Mouse (Mus musculus) gastrocnemius, adult 8-10 months (tissue): ENCODE measurements around the gene Hist1h2bb. TPM values are rescaled to one million over a fixed set of nuclear protein-coding genes. Genes with fewer than 3 reads are reported as not detected.

Source experiments
- DNase-seq, 2 experiments: peaks; one replicate each; pipeline ENCODE4 v3.0.0; 2022; ENCODE audit warnings: low spot score in 2 of 2
- total RNA-seq, 4 experiments: library from RNA; stranded (reverse); gene quantifications; 2 replicates each; pipeline ENCODE4 v1.2.4; 2022

Hist1h2bb gene
- total RNA-seq, 4 experiments from 2014 or later, result 1.1 to 1.6 (median 1.4) TPM

DNA sequence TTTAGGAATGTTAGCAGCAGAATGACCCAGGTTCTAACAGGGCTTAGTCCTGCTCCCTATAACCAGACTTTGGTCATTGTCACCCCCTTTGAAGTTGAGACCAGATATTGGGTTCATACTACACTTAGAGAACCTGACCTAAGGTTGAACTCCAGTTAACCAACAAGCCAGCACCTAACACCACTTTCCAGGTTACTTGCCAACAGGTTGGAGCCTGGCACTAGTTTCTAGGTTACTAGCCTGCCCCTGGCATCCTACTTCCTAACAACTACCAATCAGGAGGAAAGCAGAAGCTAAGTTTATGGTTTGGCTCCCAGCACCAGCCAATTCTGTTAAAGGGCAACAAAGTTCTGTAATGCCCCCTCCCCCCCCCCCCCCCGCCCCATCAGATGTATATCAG, 21.3 kb upstream of the Hist1h2bb start:
- no peak for DNase-seq

DNA sequence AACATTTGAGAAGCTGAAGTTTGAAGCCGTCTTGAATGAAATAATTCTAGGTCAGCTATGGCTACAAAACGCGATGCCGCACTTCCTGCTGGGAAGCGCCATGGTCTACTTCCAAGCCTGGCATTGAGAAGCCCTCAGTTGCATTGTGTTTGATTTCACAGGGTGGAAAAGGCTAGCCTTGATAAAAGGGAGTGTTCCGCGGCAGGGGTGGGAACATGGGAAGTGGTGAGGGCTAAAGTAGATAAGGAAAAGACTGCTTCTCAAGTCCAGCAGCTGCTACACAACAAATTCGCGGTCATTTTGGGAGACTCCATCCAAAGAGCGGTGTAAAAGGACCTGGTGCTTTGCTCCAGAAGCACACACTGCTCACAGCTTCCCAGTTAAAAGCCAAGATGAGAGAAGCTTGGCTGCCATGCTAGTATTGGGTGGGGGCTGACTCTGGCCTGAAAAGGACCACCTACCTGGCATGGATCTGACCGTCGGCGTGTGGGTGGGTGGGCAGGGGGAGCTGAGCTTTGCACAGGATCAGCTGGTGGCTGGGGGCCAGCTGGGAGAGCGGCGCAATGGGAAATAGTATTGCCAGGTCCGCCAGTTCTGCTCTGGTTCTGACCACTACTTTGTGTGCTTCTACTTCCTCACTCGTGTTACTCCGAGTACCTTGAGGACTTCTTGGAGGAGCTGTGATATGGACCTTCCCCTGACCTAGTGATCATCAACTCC, 17.9 kb upstream of the Hist1h2bb start:
- no peak for DNase-seq

DNA sequence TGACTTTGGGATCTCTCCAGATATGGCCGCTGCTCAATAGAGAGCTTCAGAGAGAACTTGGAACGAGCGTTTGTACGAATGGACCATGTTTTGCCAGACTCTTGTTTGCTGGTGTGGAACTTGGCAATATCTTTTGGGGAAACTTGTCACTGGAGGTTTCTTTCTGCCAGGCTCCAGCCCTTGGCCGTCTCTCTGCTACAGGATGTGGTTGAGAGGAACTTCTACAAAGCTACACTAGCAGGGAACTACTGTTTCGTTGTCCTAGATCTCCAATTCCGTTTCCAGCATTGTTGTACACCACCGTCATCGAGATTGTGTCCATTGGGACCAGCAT, 17.4 kb upstream of the Hist1h2bb start:
- no peak for DNase-seq

DNA sequence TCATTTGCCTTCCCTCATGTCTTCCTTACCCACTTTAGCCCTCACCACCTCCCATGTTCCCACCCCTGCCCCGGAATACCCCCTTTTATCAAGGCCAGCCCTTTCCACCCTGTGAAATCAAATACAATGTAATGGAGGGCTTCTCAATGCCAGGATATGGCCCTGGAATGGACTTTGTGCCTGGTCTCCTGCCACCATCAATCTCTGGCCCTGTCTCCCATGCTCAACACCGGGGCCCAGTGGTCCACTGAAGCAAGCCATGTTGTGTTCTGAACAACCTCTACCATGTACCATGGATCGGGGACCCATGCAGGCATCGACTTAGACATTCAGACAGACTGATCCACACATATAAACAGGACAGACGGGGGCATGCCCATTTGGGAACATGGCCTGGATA, 16.8 kb upstream of the Hist1h2bb start:
- DNase-seq, result no peak

DNA sequence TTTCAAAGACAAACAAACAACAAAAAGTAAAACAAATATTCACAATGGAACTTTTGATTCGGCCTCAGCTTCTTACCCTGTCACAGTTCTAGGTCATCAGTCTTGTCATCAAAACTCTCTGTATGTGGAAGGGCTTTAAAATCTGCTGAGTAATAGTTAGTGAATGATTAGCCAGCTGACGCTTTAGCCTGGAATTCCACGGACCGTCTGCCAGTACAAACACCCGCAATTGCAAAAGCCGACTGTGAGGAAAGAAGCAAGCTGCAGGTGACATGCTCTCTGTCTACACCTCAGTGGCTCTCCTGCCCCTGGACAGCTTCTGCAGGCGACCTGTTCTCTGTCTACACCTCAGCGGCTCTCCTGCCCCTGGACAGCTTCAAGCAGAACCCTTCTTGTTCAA, 16.1 kb upstream of the Hist1h2bb start:
- no peak for DNase-seq

DNA sequence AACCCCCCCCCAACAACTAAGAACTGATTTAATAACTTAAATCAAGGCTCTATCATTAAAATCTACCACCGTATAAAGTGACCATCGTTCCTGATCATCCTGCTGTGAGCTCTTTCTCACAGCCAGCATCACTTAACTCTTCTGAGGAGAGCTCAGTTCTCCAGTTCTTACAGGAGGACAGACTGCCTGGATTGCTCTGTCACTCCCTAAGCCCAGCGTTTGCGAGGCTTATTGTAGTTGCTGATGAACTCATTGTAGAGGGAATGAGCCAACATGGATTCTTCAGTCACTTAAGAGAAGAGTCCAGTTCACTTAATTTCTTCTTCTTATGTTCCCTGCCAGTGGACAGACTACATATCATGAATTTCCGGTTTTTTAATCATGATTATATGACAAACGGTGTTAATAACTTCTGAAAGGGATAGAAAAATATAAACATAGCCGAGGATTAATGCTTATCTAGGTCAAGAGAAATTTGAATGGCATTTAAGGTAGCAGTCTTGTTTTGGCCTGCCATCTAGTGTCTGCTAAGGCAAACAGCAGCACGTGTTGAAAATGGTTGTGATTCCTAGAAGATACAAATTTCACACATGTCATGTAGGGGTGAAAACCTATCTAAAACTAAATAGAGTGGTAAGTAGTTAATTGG, 14.3 kb upstream of the Hist1h2bb start:
- DNase-seq, result no peak

DNA sequence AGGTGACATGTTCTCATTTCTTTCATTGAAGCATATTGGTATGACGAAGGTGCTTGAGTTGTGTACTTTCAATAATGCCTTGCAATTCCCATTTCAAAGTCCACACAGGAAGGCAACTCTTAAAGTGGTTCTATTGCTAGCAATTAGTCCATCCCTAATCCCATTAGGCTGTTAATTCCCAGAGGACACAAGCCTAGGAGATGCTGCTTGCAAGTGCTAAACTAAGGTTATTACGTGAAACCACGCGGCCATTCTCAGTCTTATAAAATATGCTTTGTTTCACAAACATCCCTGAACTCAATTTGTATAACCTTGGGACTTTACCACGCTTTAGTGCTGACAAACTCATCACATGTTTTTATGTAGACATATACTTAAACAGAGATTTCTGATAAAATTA, 9.4 kb upstream of the Hist1h2bb start:
- no peak for DNase-seq

DNA sequence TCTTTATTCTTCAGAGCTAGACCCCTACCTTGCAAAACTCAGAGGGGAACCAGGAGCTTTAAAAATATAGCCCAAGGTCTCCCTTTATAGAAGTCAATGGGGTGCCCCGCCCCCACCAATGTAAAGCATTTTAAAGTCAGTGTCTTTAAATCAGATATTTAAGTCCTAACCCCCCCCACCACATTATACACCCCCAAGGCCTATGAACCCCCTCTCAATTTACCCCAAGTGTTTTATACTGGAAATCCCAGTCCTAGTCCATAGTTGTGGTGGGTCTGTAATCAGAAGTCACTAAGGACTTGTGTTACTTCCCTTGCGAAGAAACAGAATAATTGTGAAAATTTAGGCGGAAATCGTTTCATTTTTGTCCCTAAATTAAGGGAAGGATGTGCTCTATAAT, 8.5 kb upstream of the Hist1h2bb start:
- no peak for DNase-seq

DNA sequence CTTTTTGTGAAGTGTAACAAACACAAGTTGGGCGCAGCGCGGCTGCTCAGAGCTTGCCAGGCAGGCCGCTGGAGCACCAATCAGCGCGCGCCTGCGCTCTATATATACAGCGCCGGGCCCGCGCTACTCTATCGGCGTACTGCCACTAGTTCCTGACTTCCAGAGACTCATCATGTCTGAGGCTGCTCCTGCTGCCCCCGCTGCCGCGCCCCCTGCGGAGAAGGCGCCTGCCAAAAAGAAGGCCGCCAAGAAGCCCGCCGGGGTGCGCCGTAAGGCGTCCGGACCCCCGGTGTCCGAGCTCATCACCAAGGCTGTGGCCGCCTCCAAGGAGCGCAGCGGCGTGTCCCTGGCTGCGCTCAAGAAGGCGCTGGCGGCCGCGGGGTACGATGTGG, 7.9 kb upstream of the Hist1h2bb start, which contains the start of gene Hist1h1c:
TSS of gene Hist1h1c (plus strand) at position 132 of the 392 bp plus-strand sequence.
- DNase-seq, result peak; percentile 83 to 87

DNA sequence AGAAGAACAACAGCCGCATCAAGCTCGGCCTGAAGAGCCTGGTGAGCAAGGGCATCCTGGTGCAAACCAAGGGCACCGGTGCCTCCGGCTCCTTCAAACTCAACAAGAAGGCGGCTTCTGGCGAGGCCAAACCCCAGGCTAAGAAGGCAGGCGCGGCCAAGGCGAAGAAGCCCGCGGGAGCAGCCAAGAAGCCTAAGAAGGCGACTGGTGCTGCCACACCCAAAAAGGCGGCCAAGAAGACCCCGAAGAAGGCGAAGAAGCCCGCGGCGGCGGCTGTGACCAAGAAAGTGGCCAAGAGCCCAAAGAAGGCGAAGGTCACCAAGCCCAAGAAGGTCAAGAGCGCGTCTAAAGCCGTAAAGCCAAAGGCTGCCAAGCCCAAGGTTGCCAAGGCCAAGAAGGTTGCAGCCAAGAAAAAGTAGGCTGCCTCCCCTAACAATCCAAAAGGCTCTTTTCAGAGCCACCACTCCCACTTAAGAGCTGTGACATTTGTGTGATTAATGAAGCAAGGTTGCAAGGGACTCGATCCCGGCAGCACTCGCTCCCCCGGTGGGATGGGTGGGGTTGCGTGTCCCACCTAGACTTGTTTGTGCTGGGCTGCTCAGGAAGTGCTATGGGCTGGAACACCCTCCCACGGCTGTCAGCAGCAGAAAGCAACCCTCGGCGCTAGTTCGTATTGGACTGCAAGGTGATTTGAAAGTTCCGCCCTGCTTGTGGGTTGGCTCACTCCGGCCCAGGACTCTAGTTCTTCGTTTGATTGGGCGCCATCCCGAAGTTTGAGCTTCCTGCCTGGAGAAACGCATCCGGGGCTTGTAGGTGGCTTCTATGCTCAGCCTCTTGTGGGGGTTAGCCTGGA, 7.2 kb upstream of the Hist1h2bb start:
- DNase-seq, result peak; percentile 91 to 93

DNA sequence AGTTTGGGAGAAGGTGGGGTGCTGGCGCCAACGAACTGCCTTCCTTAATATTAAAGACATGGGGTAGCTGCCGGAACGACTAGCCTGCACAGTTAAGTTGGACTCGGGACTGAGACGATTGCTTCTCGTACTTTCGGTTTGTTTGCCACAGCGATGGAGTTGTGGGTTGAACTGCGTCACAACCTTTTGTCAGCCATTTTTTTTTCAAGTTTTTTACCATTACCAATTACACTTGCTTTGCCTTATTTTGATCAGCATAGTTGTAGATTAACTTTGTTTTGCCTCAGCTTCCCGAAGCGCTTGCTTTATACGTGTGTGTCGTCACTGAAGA, 6.6 kb upstream of the Hist1h2bb start:
- DNase-seq, result no peak

DNA sequence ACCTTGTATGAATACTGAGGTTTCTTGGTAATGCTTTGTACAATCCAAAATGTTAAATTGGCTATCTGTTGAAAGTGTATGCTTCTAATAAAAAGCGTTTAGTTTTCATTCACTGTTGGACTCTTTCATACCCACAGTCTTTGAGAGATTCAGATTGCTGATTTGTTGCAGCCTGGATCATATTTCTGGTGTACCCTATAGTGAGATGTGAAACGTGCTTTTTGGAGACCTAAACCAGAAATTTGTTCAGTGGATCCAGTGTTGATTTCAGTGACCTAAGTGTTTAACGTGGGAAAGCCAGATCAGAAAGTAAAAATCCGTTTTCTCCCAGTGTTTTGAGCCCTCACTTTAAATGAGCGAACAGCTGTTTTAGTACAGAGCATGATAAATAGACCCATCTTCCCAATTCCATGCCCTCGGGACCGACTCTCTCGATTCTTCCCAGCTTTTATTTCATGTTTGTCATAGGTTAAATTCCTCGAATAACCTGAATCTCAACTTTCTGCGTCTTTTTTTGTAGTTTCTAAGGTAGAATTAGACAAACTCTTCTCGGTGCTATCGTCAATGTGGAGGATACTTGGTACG, 6.2 kb upstream of the Hist1h2bb start:
- no peak for DNase-seq

DNA sequence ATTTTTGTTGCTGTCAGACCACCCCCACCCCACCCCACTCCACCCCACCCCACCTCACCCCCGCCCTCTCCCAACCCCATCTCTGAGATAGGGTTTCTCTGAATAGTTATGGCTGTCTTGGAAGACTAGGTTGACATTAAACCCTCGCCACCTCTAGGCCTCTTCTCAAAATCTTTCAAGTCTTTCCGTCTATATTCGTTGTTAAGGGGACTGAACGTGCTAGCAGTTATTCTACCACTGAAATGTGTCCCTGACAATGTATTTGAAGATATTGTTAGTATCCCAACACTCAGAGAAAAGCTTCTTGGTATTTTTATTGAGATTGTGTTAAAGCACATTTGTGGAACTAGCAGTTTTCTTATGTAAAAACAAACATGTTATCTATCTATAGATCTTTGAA, 5.6 kb upstream of the Hist1h2bb start:
- DNase-seq, result no peak

DNA sequence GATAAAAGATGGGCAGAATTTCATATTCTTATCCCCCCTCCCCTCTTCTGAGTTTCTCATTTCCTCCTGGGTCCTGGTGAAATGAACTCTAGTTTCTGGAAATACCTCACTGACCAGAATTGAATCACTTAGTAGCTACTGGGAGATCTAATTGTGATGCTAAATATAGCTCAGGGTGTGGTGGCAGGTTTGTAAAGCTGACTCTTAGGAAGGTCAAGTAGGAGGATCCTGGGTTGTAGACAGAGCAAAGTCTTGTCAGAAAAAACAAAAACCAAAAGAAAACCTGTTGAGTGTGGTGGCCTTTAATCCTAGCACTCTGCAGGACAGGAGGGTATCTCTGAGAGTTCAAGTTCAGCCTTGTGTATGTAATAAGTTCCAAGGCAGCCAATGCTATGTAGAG, 4.5 kb upstream of the Hist1h2bb start:
- DNase-seq, result no peak

DNA sequence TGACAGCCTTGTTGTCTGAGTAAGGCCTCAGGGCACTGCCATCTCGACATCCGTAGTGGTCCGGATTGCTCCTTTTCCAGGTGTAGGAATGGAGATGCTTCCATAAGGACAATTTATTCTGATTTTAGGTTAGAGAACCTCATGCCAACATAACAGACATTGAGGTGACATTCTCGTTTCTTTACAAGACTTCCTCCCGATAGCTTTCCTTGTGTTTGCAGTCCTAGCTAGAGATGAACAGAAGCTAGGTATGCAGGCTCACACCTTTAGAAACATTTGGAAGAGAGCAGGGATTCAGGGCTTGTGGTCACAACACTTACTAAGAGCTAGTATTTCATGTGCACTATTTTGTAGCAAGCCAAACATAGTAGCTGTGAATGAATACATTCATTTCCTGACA, 3.3 kb upstream of the Hist1h2bb start:
- DNase-seq, result no peak

DNA sequence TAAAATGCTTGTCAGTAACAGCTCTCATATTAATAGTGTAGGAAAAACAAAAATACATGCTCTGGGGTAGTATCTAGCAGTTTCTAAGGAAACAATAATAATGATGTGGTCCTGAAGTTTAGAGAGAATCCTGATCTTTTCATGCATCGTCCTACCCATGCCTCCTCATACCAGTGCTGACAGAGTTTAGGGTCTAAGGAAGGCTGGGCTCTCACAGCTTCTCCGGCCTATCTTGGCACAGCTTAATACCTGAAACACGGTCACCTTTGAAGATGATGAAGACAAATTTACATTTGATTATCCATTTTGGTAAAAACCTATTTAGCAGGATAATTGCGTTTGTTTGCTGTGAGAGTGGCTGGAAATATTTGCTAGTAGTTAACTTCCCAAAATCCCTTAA, 2.6 kb upstream of the Hist1h2bb start:
- DNase-seq, result no peak

DNA sequence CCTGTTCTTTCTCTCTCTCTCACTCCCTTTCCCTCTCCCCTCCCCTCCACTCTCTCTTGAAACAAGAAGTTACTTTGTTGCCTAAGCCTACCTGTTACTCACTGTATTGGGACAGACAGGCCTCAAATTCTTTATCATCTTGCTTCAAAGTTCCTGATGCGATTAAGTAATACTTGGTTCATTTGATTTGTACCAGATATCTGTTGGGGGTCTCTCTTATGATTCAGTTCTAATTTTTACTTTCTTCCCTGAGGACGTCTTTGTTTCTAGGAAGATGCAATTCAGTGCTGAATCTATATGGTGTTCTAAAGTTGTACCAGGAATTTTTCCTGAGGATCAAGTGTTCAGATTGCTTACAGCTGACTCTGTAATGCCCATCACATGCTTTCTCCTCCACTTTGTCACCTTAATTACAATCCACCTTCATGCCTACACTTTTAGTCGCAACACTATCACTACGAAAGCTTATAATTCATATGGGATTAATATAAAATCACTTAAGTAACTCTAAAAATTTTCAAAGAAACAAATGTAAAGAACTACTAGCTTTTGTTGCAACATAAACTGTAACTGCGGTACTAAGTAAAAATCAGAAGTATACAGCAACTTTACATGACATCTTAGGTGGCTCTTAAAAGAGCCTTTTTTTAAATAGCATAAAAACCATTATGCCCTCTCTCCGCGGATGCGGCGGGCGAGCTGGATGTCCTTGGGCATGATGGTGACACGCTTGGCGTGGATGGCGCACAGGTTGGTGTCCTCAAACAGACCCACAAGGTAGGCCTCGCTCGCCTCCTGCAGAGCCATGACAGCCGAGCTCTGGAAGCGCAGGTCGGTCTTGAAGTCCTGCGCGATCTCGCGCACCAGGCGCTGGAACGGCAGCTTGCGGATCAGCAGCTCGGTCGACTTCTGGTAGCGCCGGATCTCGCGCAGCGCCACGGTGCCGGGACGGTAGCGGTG, 1.8 kb upstream of the Hist1h2bb start:
- no peak for DNase-seq

DNA sequence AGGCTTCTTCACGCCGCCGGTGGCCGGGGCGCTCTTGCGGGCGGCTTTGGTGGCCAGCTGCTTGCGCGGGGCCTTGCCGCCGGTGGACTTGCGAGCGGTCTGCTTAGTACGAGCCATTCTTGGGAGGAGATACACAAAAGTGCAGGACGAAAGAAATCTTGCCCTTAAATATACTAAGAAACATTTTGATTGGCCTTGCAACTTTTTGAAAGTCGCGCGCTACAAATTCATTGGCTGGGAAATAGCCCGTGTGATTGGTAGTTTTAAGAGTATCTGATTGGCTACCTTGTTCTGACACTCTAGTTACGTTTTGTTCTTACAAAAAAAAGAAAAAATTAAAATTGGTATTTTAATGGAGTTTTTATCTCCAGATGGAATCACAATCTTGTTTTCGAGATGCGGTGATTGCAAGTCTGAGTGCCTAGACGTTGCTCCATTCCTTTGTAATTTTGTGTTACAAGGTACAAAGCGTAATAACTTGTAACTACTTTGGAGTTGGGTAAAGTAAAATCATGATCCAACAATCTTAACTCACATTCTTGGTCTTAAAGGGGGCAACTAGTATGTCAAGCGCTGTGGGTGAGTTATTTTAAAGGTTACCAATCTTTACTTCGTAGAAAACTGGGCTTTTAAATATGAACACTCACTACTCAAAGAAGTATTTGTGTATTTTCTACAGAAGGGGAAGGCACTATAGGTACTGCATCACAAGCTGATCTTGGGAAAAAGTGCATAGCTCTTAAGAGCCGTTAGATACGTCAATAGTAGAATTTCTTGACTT, 963 bp upstream of the Hist1h2bb start, which contains the start of gene Hist1h3c:
TSS of gene Hist1h3c (minus strand) at position 222 of the 781 bp plus-strand sequence.
- DNase-seq, result peak; percentile 53 to 59

DNA sequence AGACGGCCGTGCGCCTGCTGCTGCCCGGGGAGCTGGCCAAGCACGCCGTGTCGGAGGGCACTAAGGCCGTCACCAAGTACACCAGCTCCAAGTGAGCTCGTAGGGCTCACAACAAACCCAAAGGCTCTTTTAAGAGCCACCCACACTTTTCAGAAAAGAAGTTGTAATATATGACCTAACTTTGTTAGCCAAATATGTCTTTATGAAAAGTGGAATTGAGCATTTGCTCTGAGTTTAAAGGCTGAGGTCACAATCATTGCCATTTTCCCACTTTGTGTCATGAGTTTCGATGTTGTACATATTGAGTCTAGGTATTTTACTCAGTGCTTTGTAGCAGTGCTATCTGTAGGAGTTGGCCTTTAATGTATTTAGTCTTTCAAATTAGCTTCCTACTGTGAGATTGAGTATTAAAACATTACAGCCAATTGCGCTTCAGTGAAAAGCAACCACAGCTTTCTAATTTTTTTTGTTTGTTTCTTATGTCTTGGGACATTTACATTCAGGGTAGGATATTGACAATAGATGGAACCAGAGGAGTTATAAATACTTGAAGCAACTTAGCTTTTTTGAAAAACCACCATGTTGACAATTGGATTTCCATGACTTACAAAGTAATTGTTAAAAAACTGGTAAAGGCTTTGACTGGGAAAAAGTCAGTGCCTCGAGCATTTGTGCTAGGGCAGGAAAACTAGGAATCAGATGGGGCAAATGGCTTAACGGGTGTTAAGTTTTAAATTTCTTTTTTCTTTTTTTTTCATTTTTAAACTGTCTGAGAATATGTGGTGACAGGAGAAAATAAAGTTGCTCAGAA, 752 bp downstream of the Hist1h2bb start:
- DNase-seq, result no peak
